Mouse (Mus musculus) olfactory bulb, adult 2 months (tissue): ENCODE results near the gene Gja8. TPM values are rescaled to one million over a fixed set of nuclear protein-coding genes. Genes with fewer than 3 reads are reported as not detected.

ENCODE experiments used
- H3K27ac ChIP-seq: fragments of 200-500 bp; 2 replicates; pipeline ENCODE4 v1.5.1; 2012; ENCODE audit warnings: low read depth, low read length; ENCODE audit not compliant: insufficient read depth
- H3K4me1 ChIP-seq: fragments of 200-500 bp; 2 replicates; pipeline ENCODE4 v1.6.1; 2012; ENCODE audit warnings: low read length; ENCODE audit not compliant: control insufficient read depth, insufficient read depth
- H3K4me3 ChIP-seq: fragments of 200-500 bp; 2 replicates; pipeline ENCODE4 v1.5.1; 2012; ENCODE audit warnings: mild to moderate bottlenecking, low read depth, low read length, moderate library complexity; ENCODE audit not compliant: insufficient read depth
- CTCF ChIP-seq: fragments of 200-500 bp; IDR thresholded peaks from 2 replicates; pipeline ENCODE4 v1.5.1; 2012; ENCODE audit warnings: low read depth, mild to moderate bottlenecking, low read length, moderate library complexity; ENCODE audit not compliant: insufficient read depth
- POLR2A ChIP-seq: fragments of 200-500 bp; IDR thresholded peaks from 2 replicates; pipeline ENCODE4 v1.6.1; 2012; ENCODE audit warnings: mild to moderate bottlenecking, low read depth, low read length, moderate library complexity; ENCODE audit not compliant: insufficient read depth
- WGBS: fragments of 180-500 bp; shearing (Covaris S2); methylation state at CpG from one replicate; pipeline ENCODE4 v1.1.7; 2018; 5-methylcytosine and 5-hydroxymethylcytosine counted together
- polyA plus RNA-seq: library from polyadenylated mRNA; stranded (reverse); fragments of >200 nt; gene quantifications from 2 replicates; pipeline ENCODE4 v1.2.4, GENCODE M21; 2012; ENCODE audit warnings: low replicate concordance; ENCODE audit not compliant: missing spikeins, insufficient read depth, insufficient read length

Gja8 gene
- polyA plus RNA-seq, 1 experiment, result not detected

- TF ChIP-seq POLR2A, result no peak
- TF ChIP-seq CTCF, result no peak
- no peak overlapping the region for H3K4me3 ChIP-seq
- peaks cover 7% of the 10 kb centered on the region for H3K4me1 ChIP-seq
- 9% methylated on average over 6 of the region's 6 CpGs for WGBS
- H3K27ac ChIP-seq, result no peak overlapping the region
These were observed 10.4 kb upstream of the Gja8 start for GRCm38 (mm10) chr3:96936241-96936640.

- TF ChIP-seq CTCF, result no peak
- 54% methylated on average over 5 of the region's 5 CpGs for WGBS
- H3K4me3 ChIP-seq, result no peak overlapping the region
- H3K27ac ChIP-seq, result no peak overlapping the region
- H3K4me1 ChIP-seq, result no peaks in the 10 kb centered on the region
These were observed 5.5 kb upstream of the Gja8 start for GRCm38 (mm10) chr3:96931261-96931681.

DNA sequence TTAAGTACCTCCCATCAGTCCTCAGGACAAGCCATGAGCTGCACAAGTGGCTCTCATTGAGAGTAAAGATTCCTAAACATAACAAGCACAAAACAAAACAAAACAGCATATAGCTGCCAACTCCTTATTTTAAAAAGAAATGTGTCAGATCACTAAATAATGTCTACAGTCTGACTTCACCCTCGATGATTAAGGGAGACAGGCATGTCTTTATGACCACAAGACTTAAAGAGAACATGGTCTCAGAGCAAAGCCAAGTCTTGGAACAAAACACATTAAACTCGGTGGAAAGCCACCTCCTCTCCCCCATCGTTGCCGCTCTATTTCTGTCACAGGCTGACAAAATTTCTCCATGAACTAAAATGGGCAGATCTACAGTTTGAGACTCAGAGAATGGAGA is 1.2 kb downstream of the Gja8 start:
- Histone ChIP-seq H3K4me1 (no peaks in the 10 kb centered on the region), H3K4me3 (no peak overlapping the region), H3K27ac (no peak overlapping the region)
- 73% methylated on average over 4 of the region's 4 CpGs for WGBS
- TF ChIP-seq CTCF (no peak), POLR2A (no peak)

- TF ChIP-seq POLR2A, result no peak
- TF ChIP-seq CTCF, result no peak
- WGBS, result 83% methylated on average over 7 of the region's 7 CpGs
- Histone ChIP-seq H3K4me3 (no peak overlapping the region), H3K4me1 (no peaks in the 10 kb centered on the region), H3K27ac (no peak overlapping the region)
These were observed 4.8 kb downstream of the Gja8 start for GRCm38 (mm10) chr3:96920991-96921390.

DNA sequence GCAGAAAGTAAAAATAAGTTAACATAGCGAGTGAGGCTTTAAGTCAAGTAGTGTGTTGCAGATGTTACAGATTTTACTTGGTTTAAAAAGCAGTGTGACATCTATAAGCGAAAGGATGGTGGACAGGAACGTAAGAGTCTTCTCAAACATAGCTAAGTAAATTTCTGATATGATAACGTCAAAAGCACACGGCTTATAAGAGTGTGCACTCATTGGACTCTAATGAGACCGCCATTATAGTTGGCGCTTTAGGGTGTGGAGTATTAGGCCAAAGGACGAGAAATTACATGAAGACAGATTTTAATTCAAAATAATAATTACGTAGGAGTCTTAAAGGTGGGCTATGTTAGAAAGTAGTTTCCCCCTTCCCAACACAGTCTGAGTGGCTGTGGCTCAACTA is 20.2 kb downstream of the Gja8 start:
- Histone ChIP-seq H3K4me1 (no peaks in the 10 kb centered on the region), H3K4me3 (no peak overlapping the region), H3K27ac (no peak overlapping the region)
- 34% methylated on average over 9 of the region's 9 CpGs for WGBS
- no peak for TF ChIP-seq CTCF
- TF ChIP-seq POLR2A, result no peak

DNA sequence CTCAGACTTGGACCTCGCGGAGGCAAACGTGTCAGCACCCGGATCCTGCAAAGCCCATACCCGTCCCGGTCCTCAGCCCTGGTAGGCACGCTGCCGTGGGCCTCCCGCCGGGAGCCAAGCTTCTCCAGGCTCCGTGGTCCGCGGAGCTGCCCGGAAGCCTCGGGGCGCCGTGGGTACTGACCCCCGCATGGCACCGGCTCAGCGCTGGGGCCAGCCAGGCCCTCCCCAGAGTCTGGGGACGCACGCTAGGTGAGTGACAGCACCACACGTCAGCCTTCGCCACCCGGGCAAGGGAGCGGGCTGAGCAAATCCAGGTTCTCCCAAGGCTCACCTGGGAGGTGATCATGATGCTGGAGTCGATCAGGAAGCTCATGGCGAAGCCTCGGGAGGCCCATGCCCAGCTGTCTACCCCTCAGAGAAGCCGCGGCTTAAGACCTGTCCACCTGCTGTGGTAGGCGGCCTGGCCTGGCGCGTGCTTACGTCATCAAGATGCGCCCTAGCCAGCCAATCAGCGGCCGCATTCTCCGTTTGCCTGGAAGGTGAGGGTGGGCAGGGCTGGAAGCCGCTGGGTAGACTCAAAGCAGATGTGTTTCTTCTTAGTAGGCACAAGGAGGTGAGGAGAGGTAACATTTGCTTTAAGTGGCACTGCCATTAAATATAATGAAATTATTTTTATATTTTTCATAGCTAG is 20.8 kb downstream of the Gja8 start, which contains the start of gene Gpr89:
Gpr89 (minus strand) TSS at position 496 of the 691 bp plus-strand sequence.
- Histone ChIP-seq H3K27ac (peak within 1 kb of the TSS; percentile 12; the same call in 1 of the 2 replicates), H3K4me3 (peak within 1 kb of the TSS; percentile 74), H3K4me1 (no peaks in the 10 kb centered on the region)
- TF ChIP-seq CTCF, result no peak
- peak; percentile 78 for TF ChIP-seq POLR2A
- WGBS, result under 1% methylated on average over 40 of the region's 40 CpGs

DNA sequence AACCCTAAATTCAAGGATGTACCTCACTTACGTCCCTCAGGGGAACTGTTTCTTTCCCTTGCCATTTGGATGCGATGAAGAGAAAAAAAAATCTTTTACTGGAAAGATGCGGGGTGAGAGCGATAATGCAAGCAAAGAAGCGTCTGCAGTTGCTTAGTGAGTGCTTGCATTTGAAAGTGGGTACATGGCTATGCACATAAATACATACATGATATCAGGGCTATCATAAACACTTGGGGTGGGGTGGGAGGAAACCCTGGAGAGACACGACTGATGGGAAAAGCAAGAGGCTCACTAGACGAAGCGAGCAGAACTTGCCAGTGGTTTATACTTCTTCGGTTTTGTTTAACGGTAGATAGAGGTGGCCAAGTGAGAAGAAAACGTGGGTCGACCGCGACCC is 21.4 kb downstream of the Gja8 start, which contains the start of gene Gja5:
Gja5 (plus strand) TSS at position 301 of the 400 bp plus-strand sequence.
- TF ChIP-seq CTCF (no peak), POLR2A (no peak)
- 5% methylated on average over 14 of the region's 14 CpGs for WGBS
- Histone ChIP-seq H3K4me3 (peak within 1 kb of the TSS; percentile 74), H3K27ac (peak within 1 kb of the TSS; percentile 12; the same call in 1 of the 2 replicates), H3K4me1 (no peaks in the 10 kb centered on the region)

DNA sequence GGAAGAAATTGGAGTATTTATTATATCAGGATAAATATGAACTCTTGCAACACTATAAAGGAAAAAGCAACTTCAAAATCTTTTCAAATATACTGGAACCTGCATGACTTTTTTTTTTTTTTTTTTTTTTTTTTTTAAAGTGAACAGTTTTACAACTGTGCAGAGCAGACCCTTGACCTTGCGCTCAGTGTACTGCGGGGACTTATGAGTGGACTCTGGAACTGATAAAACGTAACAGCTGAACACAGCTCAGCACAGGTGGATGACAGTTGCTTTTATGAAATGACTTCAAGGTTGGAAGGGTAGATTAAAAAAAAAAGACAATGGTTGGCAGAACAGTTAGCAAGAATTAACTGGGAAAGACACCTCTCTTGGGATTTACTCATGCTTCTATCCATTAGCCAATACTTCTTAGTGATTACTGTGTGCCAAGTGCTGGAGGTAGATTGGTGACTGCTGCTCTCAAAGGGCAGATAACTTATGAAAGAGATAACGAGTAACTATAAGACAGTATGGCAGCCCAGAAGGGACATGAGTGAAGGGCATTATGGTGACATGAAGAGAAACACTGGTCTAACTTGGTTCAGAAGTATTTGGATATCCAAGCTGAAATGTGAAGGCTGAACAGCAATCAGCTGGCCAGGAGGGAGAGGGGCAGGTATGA is 23.4 kb downstream of the Gja8 start:
- Histone ChIP-seq H3K27ac (no peak overlapping the region), H3K4me1 (no peaks in the 10 kb centered on the region), H3K4me3 (no peak overlapping the region)
- TF ChIP-seq CTCF (no peak), POLR2A (no peak)
- WGBS, result 90% methylated on average over 4 of the region's 4 CpGs

DNA sequence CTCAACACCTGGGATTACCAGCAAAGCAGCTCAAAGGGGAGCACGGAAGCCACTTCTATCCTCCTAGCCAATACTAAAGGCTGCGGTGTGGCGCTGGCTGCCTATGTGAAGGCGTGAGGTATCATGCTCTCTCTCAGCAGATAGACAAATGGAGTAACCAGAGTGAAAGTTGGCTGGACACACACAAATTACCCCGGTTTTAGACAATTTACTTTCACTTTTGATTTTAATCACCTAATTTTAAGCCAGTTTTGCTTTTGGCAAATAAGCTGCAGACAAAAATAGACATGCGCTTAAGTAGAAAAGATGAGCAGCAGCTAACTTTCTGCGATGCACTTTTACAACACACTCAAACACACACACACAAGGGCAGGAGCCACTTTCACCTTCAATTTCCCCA is 42.1 kb downstream of the Gja8 start:
- H3K4me1 ChIP-seq, result peaks cover 6% of the 10 kb centered on the region; the same call in 1 of the 2 replicates
- no peak overlapping the region for H3K27ac ChIP-seq
- no peak overlapping the region for H3K4me3 ChIP-seq
- TF ChIP-seq CTCF (no peak), POLR2A (no peak)
- WGBS, result 91% methylated on average over 7 of the region's 7 CpGs
